In genomic region chr6:54475926-54476667, GRCm38 (mm10) we compare ENCODE assay signal across 12 mouse cellular contexts. TPM values are rescaled to one million over a fixed set of nuclear protein-coding genes. Genes with fewer than 3 reads are reported as not detected.
DNase-seq lines count a peak whose midpoint lies in the region; ATAC-seq and TF ChIP-seq lines count a peak whose summit lies in the region.
"Had no signal": no experiment of that assay in that cellular context is flagged by ENCODE, and none has a peak within 500 bp of the region (broad histone marks: within the 10 kb centered on the region; RNA-seq: fewer than 3 reads in every experiment).

No protein-coding gene starts in this region.

- WGBS in hindbrain, embryonic 10.5 days: 80% methylated on average over 19 of the region's 19 CpGs
- 76% methylated on average over 19 of the region's 19 CpGs for WGBS in hindbrain, embryonic 13.5 days
- 96% methylated on average over 19 of the region's 19 CpGs for WGBS in thymus, adult 2 months

- no peaks in the 10 kb centered on the region for H3K27me3 ChIP-seq in hindbrain, embryonic 10.5 days (ENCODE audit: insufficient read depth, poor library complexity, severe bottlenecking)
- H3K27me3 ChIP-seq in hindbrain, embryonic 13.5 days: no peaks in the 10 kb centered on the region
- no peaks in the 10 kb centered on the region for H3K27me3 ChIP-seq in thymus, adult 2 months (ENCODE audit: control insufficient read depth, insufficient read depth, low read length)
- H3K27me3 ChIP-seq: liver, embryonic 13.5 days had no signal

- H3K27ac ChIP-seq in hindbrain, embryonic 10.5 days: peak overlapping the region; percentile 3; the same call in 1 of the 2 replicates
- no peak overlapping the region for H3K27ac ChIP-seq in hindbrain, embryonic 13.5 days
- H3K27ac ChIP-seq in thymus, adult 2 months (ENCODE audit: control insufficient read depth, insufficient read depth, low read length): no peak overlapping the region
- H3K27ac ChIP-seq: liver, embryonic 13.5 days had no signal

- no peaks in the 10 kb centered on the region for H3K9me3 ChIP-seq in hindbrain, embryonic 10.5 days
- no peaks in the 10 kb centered on the region for H3K9me3 ChIP-seq in hindbrain, embryonic 13.5 days
- H3K9me3 ChIP-seq: liver, embryonic 13.5 days had no signal

- TF ChIP-seq POLR2A in thymus, adult 2 months (IDR thresholded peaks at IDR 0.05; ENCODE audit: control insufficient read depth, extremely low read depth, insufficient read depth, low read length, poor library complexity): no peak

- no peak for ATAC-seq in hindbrain, embryonic 13.5 days (ENCODE audit: low FRiP score)

- no peak overlapping the region for H3K9ac ChIP-seq in hindbrain, embryonic 13.5 days
- H3K9ac ChIP-seq: liver, embryonic 13.5 days had no signal

- H3K4me2 ChIP-seq in hindbrain, embryonic 13.5 days: no peak overlapping the region
- H3K4me2 ChIP-seq: liver, embryonic 13.5 days had no signal

- peaks cover 18% of the 10 kb centered on the region for H3K4me1 ChIP-seq in hindbrain, embryonic 10.5 days (replicated peaks)
- peaks cover 25% of the 10 kb centered on the region for H3K4me1 ChIP-seq in hindbrain, embryonic 13.5 days (replicated peaks)
- no peaks in the 10 kb centered on the region for H3K4me1 ChIP-seq in thymus, adult 2 months (replicated peaks; ENCODE audit: control insufficient read depth, insufficient read depth, low read length)

- TF ChIP-seq CTCF in thymus, adult 2 months (IDR thresholded peaks at IDR 0.05; ENCODE audit: borderline replicate concordance, control insufficient read depth, extremely low read depth, insufficient read depth, low read length, poor library complexity): no peak

- no peak overlapping the region for H3K4me3 ChIP-seq in hindbrain, embryonic 10.5 days
- no peak overlapping the region for H3K4me3 ChIP-seq in hindbrain, embryonic 13.5 days
- H3K4me3 ChIP-seq in thymus, adult 2 months (ENCODE audit: control insufficient read depth, insufficient read depth, low read length): no peak overlapping the region
- H3K4me3 ChIP-seq: liver, embryonic 13.5 days had no signal

- no peak for DNase-seq in hindbrain, embryonic 10.5 days (ENCODE audit: low spot score)
- peak; percentile 95 for DNase-seq in brain, adult 2 months (ENCODE audit: low read depth, low spot score)
- peak; percentile 64 to 72 for DNase-seq in layer of hippocampus, adult 8-10 months (ENCODE audit: low spot score in 2 of 2)
- peak; percentile 70 to 74 for DNase-seq in right cerebral cortex, adult 2 months (ENCODE audit: low spot score in 2 of 2)
- no peak for DNase-seq in urinary bladder, postnatal 25 days (ENCODE audit: low spot score)
- DNase-seq in kidney, postnatal 14 days: no peak
- no peak for DNase-seq in thymus, adult 2 months
- DNase-seq: kidney, postnatal 36 days; liver, embryonic 13.5 days; lung, postnatal 4 days had no signal

- H3K36me3 ChIP-seq in hindbrain, embryonic 10.5 days: no peaks in the 10 kb centered on the region
- H3K36me3 ChIP-seq in hindbrain, embryonic 13.5 days: no peaks in the 10 kb centered on the region
- H3K36me3 ChIP-seq in thymus, adult 2 months (ENCODE audit: control insufficient read depth, insufficient read depth, low read length): no peaks in the 10 kb centered on the region
- H3K36me3 ChIP-seq: liver, embryonic 13.5 days had no signal

RNA-seq across cellular contexts. Expression of gene Wipf3, which starts 46.7 kb away (rescaled TPM):
- 0.77 and 1.2 TPM in 2 replicates for polyA plus RNA-seq in hindbrain, embryonic 10.5 days (2016; fragmentation: Nextera tagmentation; extraction: Ambion mirVana)
- polyA plus RNA-seq in hindbrain, embryonic 13.5 days (2015; fragmentation: Nextera tagmentation; extraction: Ambion mirVana): 3.2 and 3.5 TPM in 2 replicates
- 100 to 1,000 TPM; 309 to 327 (median 317) TPM for total RNA-seq in layer of hippocampus, adult 8-10 months (2022)
- polyA plus RNA-seq in thymus, adult 2 months (2012; rRNA removed): 1.1 and 1.6 TPM in 2 replicates
- total RNA-seq: common myeloid progenitor, adult 5-6 weeks had no signal

Comparison
In these comparisons a context has a peak if more than half of its experiments do, and no peak if none do; other contexts are left out.
1. DNase-seq: peak in brain, adult 2 months (single experiment), layer of hippocampus, adult 8-10 months (2 of 2) and right cerebral cortex, adult 2 months (2 of 2); none in hindbrain, embryonic 10.5 days (single experiment), urinary bladder, postnatal 25 days (single experiment), kidney, postnatal 14 days (single experiment) and thymus, adult 2 months (single experiment).